Mouse (Mus musculus) hindbrain, embryonic 14.5 days (tissue): ENCODE results near the gene Mrps18a. TPM values are rescaled to one million over a fixed set of nuclear protein-coding genes. Genes with fewer than 3 reads are reported as not detected.

Source experiments
- polyA plus RNA-seq: library from polyadenylated mRNA; unstranded; fragments of >200 nt; fragmentation: Nextera tagmentation; extraction: Ambion mirVana; gene quantifications from 2 replicates; pipeline ENCODE4 v1.2.1, GENCODE M21; 2014

Mrps18a gene
- polyA plus RNA-seq, 1 experiment from 2014 or later = 148 TPM

Other genes starting within 250 kb of the Mrps18a start
- gene Vegfa, start 78.6 kb upstream of the Mrps18a start, polyA plus RNA-seq = 4.1 and 6.5 TPM in 2 replicates
- 50.3 and 52.5 TPM in 2 replicates for gene Rsph9, start 33.2 kb downstream of the Mrps18a start, polyA plus RNA-seq
- gene Mad2l1bp, start 42.6 kb downstream of the Mrps18a start, polyA plus RNA-seq = 19.6 and 21.9 TPM in 2 replicates
- gene Gtpbp2, start 50.0 kb downstream of the Mrps18a start, polyA plus RNA-seq = 25.7 and 29.9 TPM in 2 replicates
- gene Polh, start 91.7 kb downstream of the Mrps18a start, polyA plus RNA-seq = 5.5 and 6.4 TPM in 2 replicates
- gene Xpo5, start 91.8 kb downstream of the Mrps18a start, polyA plus RNA-seq = 43.4 and 44.4 TPM in 2 replicates
- gene Polr1c, start 137.1 kb downstream of the Mrps18a start, polyA plus RNA-seq = 75.4 and 80.1 TPM in 2 replicates
- 91.6 and 97.2 TPM in 2 replicates for gene Yipf3, start 137.1 kb downstream of the Mrps18a start, polyA plus RNA-seq
- 15.1 and 18.1 TPM in 2 replicates for gene Lrrc73, start 142.5 kb downstream of the Mrps18a start, polyA plus RNA-seq
- gene Tjap1, start 172.0 kb downstream of the Mrps18a start, polyA plus RNA-seq = 22.3 and 25.8 TPM in 2 replicates
- gene Dlk2, start 186.4 kb downstream of the Mrps18a start, polyA plus RNA-seq = 18.9 and 20.9 TPM in 2 replicates
- 8.2 and 9.3 TPM in 2 replicates for gene Abcc10, start 217.4 kb downstream of the Mrps18a start, polyA plus RNA-seq